Mouse (Mus musculus) heart, adult 2 months (tissue): ENCODE measurements around the gene Pask. TPM values are rescaled to one million over a fixed set of nuclear protein-coding genes. Genes with fewer than 3 reads are reported as not detected.

Source experiments
- DNase-seq, 2 experiments: peaks; one replicate each; pipeline ENCODE4 v3.0.0; 2021
- H3K27ac ChIP-seq: fragments of 200-600 bp; 2 replicates; pipeline ENCODE4 v1.8.1; 2022
- H3K27me3 ChIP-seq: fragments of 200-500 bp; 2 replicates; pipeline ENCODE4 v1.6.1; 2012; ENCODE audit warnings: mild to moderate bottlenecking, low read length, inconsistent platforms, mixed read lengths; ENCODE audit not compliant: control insufficient read depth, insufficient read depth
- H3K36me3 ChIP-seq: fragments of 200-500 bp; 2 replicates; pipeline ENCODE4 v1.6.1; 2012; ENCODE audit warnings: low read length, inconsistent platforms; ENCODE audit not compliant: control insufficient read depth, insufficient read depth
- H3K4me1 ChIP-seq: fragments of 200-500 bp; 2 replicates; pipeline ENCODE4 v1.6.1; 2011; ENCODE audit warnings: low read length; ENCODE audit not compliant: control insufficient read depth, insufficient read depth
- H3K4me3 ChIP-seq: fragments of 200-600 bp; 2 replicates; pipeline ENCODE4 v1.8.1; 2022
- H3K79me2 ChIP-seq: fragments of 200-500 bp; replicated peaks from 2 replicates; pipeline ENCODE4 v1.6.1; 2012; ENCODE audit warnings: mild to moderate bottlenecking, inconsistent platforms, low read length, moderate library complexity, mixed read lengths; ENCODE audit not compliant: control insufficient read depth, insufficient read depth
- H3K9ac ChIP-seq: fragments of 200-500 bp; 2 replicates; pipeline ENCODE4 v1.6.1; 2012; ENCODE audit warnings: low read depth, mild to moderate bottlenecking, control low read depth, inconsistent platforms, low read length, mixed read lengths
- CTCF ChIP-seq: fragments of 200-600 bp; IDR thresholded peaks from 2 replicates; pipeline ENCODE4 v1.8.1; 2022; ENCODE audit warnings: antibody characterized with exemption, mild to moderate bottlenecking, moderate library complexity
- EP300 ChIP-seq: fragments of 200-500 bp; IDR thresholded peaks from 2 replicates; pipeline ENCODE4 v1.6.1; 2011; ENCODE audit warnings: low read depth, low read length, control low read depth; ENCODE audit not compliant: insufficient read depth
- POLR2A ChIP-seq: fragments of 200-500 bp; IDR thresholded peaks from 2 replicates; pipeline ENCODE4 v1.6.1; 2011; ENCODE audit warnings: mild to moderate bottlenecking, low read depth, low read length, control low read depth; ENCODE audit not compliant: insufficient read depth
- WGBS: fragments of 180-500 bp; shearing (Covaris S2); methylation state at CpG from one replicate; pipeline ENCODE4 v1.1.7; 2018; 5-methylcytosine and 5-hydroxymethylcytosine counted together
- intact Hi-C: fragments of 180-260 bp; cut with DNase I; formaldehyde crosslinking; loops from one replicate; pipeline ENCODE4 v1.15.1; 2025
- polyA plus RNA-seq: library from polyadenylated mRNA; depleted of rRNA; stranded (reverse); fragments of >200 nt; gene quantifications from 2 replicates; pipeline ENCODE4 v1.2.3, GENCODE M21; 2012
- total RNA-seq, 2 experiments: library from RNA; stranded (reverse); gene quantifications; 2 replicates each; pipeline ENCODE4 v1.2.3; 2021

Gene Pask
- total and polyA plus RNA-seq, 3 experiments = 0.10 to 0.39 (median 0.27) TPM

DNA sequence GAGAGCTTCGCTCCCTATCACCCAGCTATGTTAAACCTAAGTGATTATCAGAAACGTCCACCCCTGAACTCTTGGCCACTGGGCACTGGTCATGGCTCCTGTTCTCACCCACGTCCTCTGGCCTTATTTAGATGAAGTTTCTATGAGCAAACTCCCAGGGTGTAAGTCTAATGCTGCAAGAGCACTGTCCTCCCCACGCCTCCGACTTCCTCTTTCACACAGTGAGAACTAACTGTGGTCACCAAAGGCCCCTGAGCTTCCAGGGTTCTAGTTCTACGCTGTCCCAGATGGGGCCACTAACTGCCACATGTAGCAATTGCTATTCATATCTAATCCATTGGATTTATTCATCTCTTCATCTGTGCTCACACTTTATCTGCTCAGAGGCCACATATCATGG lies 22.4 kb upstream of the Pask start:
- no peak for DNase-seq
- Histone ChIP-seq H3K4me3 (no peak overlapping the region), H3K27me3 (no peaks in the 10 kb centered on the region), H3K79me2 (no peaks in the 10 kb centered on the region), H3K9ac (no peak overlapping the region), H3K4me1 (no peaks in the 10 kb centered on the region), H3K36me3 (no peaks in the 10 kb centered on the region), H3K27ac (no peak overlapping the region)
- intact Hi-C loops = no loop called here
- TF ChIP-seq CTCF (no peak), POLR2A (no peak), EP300 (no peak)
- 91% methylated on average over 6 of the region's 6 CpGs for WGBS

GRCm38 (mm10) chr1:93362661-93363060 lies 19.4 kb upstream of the Pask start:
- H3K79me2 ChIP-seq = no peaks in the 10 kb centered on the region
- TF ChIP-seq POLR2A (no peak), CTCF (no peak), EP300 (no peak)
- no peak overlapping the region for H3K9ac ChIP-seq
- WGBS = 74% methylated on average over 4 of the region's 4 CpGs
- no peak for DNase-seq
- intact Hi-C loops = no loop called here
- H3K27ac ChIP-seq = no peak overlapping the region
- H3K4me1 ChIP-seq = no peaks in the 10 kb centered on the region
- H3K27me3 ChIP-seq = no peaks in the 10 kb centered on the region
- no peaks in the 10 kb centered on the region for H3K36me3 ChIP-seq
- H3K4me3 ChIP-seq = no peak overlapping the region

DNA sequence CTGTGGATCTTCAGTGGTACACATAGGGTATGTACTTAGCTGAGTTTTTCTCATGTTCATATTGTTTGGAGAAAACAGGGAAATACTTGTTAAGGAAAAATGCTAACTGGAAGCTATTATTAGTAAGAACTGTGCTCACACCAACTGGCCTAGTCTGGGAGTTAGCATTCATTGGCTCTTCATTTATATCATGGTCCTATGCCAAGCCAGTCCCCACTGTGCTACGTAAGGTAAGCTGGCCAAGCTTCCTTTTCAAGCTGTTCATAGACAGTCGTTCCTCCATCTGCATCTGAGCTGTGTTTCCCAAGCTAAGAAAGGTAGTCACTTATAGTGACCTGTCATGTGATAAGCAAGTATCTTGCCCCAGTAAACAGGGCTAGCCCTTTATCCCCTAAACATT lies 9.4 kb upstream of the Pask start:
- intact Hi-C loops = no loop called here

DNA sequence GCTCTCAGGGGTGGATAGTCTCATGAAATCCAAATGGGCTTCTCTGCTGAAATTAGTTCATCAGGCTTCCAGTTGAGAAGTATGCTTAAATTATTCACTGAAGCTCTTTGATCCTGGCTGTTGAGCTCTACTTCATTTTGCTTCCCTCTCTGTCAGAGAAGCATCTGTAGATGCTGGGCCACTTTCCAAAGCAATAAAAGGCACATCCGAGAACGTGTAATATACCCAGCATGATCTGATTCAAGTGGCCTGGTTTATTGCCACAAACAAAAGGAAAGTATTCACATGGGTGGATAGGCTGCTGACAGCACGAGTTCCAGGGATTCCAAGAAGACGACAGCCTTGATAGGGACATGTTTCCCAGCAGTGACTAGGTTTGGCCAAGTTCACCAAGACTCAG lies 6.4 kb upstream of the Pask start:
- peaks cover 3% of the 10 kb centered on the region; the same call in 1 of the 2 replicates for H3K36me3 ChIP-seq
- H3K27me3 ChIP-seq = no peaks in the 10 kb centered on the region
- no peaks in the 10 kb centered on the region for H3K4me1 ChIP-seq
- no peak for DNase-seq
- H3K4me3 ChIP-seq = no peak overlapping the region
- WGBS = 61% methylated on average over 4 of the region's 4 CpGs
- no peak overlapping the region for H3K27ac ChIP-seq
- H3K79me2 ChIP-seq = no peaks in the 10 kb centered on the region
- no peak overlapping the region for H3K9ac ChIP-seq
- intact Hi-C loops = loop anchor here (10.0 kb wide), 5 partner anchors 115 to 455 kb away; partner anchors contain the start of genes Capn10, Dtymk, Hdlbp and Ing5
- TF ChIP-seq CTCF (no peak), EP300 (no peak)

More for the DNA sequence above, 9.4 kb upstream of the Pask start:
- WGBS = 80% methylated on average over 2 of the region's 2 CpGs
- no peak overlapping the region for H3K27ac ChIP-seq
- H3K9ac ChIP-seq = no peak overlapping the region
- H3K79me2 ChIP-seq = no peaks in the 10 kb centered on the region
- no peak overlapping the region for H3K4me3 ChIP-seq
- peaks cover 3% of the 10 kb centered on the region; the same call in 1 of the 2 replicates for H3K36me3 ChIP-seq
- no peaks in the 10 kb centered on the region for H3K27me3 ChIP-seq
- no peaks in the 10 kb centered on the region for H3K4me1 ChIP-seq
- TF ChIP-seq POLR2A = no peak
- TF ChIP-seq CTCF = no peak
- TF ChIP-seq EP300 = no peak
- DNase-seq = no peak

- WGBS = 80% methylated on average over 5 of the region's 5 CpGs
- no peaks in the 10 kb centered on the region; the same call in 1 of the 2 replicates for H3K36me3 ChIP-seq
Measured at GRCm38 (mm10) chr1:93347176-93347575, 3.9 kb upstream of the Pask start.

DNA sequence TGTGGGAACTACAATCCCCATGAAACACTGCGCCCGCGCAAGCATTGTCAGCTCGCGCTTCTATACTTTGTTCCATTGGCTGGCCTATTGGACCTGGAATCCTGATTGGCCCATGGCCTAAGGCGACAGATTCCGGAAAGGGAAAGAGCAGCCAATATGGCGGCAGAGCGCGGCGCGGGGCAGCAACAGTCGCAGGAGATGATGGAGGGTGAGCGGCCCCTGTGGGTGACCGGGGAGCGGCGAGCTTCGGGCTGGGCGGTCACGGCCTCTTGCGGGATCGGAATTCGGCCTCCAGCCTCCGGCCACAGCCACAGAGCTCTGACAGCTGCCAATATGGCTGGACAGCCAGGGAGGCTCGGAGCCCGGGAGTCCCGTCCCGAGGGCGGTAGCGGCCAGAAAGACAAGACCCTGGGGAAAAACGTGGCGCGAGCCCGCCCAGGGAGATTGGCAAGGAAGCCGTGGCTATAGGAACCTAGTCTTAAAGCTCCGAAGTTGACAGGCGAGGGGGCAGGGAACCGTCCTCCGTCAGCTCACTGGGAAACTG lies 294 bp upstream of the Pask start:
- under 1% methylated on average over 39 of the region's 39 CpGs for WGBS
- peak; percentile 91 to 95 for DNase-seq
- H3K27me3 ChIP-seq = no peaks in the 10 kb centered on the region
- 0 out of 2 replicates have a peak, but pooled peaks cover 1% of the 10 kb centered on the region for H3K79me2 ChIP-seq
- H3K36me3 ChIP-seq = no peaks in the 10 kb centered on the region
- peak overlapping the region; percentile 85 for H3K9ac ChIP-seq
- H3K27ac ChIP-seq = peak overlapping the region; percentile 77
- TF ChIP-seq EP300 (no peak), CTCF (peak; percentile 62), POLR2A (peak; percentile 79)
- intact Hi-C loops = loop anchor here (2.0 to 10.0 kb wide), 9 partner anchors 36 to 461 kb away; partner anchors contain the start of genes Capn10, Dtymk, Hdlbp and Ing5
- peaks cover 2% of the 10 kb centered on the region for H3K4me1 ChIP-seq
- peak overlapping the region; percentile 85 for H3K4me3 ChIP-seq

More at GRCm38 (mm10) chr1:93347176-93347575, 3.9 kb upstream of the Pask start:
- peaks cover 2% of the 10 kb centered on the region for H3K4me1 ChIP-seq
- no peaks in the 10 kb centered on the region for H3K27me3 ChIP-seq
- no peak overlapping the region for H3K4me3 ChIP-seq
- TF ChIP-seq EP300 (no peak), CTCF (no peak), POLR2A (no peak)
- intact Hi-C loops = loop anchor here (10.0 kb wide), 5 partner anchors 112 to 458 kb away; partner anchors contain the start of genes Capn10, Dtymk, Hdlbp and Ing5
- no peak for DNase-seq
- 0 out of 2 replicates have a peak, but pooled peaks cover 1% of the 10 kb centered on the region for H3K79me2 ChIP-seq
- no peak overlapping the region for H3K9ac ChIP-seq
- H3K27ac ChIP-seq = no peak overlapping the region
